Mouse (Mus musculus): Measurements from ENCODE around the gene Lekr1.
"Not testable (repeated sequence)": the region's sequence is repeated elsewhere in the genome, so short reads cannot be mapped to it uniquely, and the experiment has no call there.

The Lekr1 gene

GRCm38 (mm10) chr3:65766387-65766786, 100.4 kb downstream of the Lekr1 start:
- DNase-seq (ENCODE audit: extremely low spot score, low read depth, low spot score), result no peak

- DNase-seq (ENCODE audit: extremely low spot score, low read depth, low spot score), result no peak
Measured at GRCm38 (mm10) chr3:65767202-65767862, 101.3 kb downstream of the Lekr1 start.

GRCm38 (mm10) chr3:65769666-65770065, 103.6 kb downstream of the Lekr1 start:
- DNase-seq (ENCODE audit: extremely low spot score, low read depth, low spot score), result not testable (repeated sequence)

GRCm38 (mm10) chr3:65773910-65774309, 107.9 kb downstream of the Lekr1 start:
- DNase-seq (ENCODE audit: extremely low spot score, low read depth, low spot score), result no peak

- DNase-seq (ENCODE audit: extremely low spot score, low read depth, low spot score), result no peak
Measured at GRCm38 (mm10) chr3:65775096-65775495, 109.1 kb downstream of the Lekr1 start.

GRCm38 (mm10) chr3:65782246-65782645, 116.2 kb downstream of the Lekr1 start:
- DNase-seq (ENCODE audit: extremely low spot score, low read depth, low spot score), result no peak

GRCm38 (mm10) chr3:65790076-65790685, 124.2 kb downstream of the Lekr1 start:
- no peak for DNase-seq (ENCODE audit: extremely low spot score, low read depth, low spot score)

- DNase-seq (ENCODE audit: extremely low spot score, low read depth, low spot score), result no peak
Measured at GRCm38 (mm10) chr3:65793561-65793960, 127.5 kb downstream of the Lekr1 start.

- DNase-seq (ENCODE audit: extremely low spot score, low read depth, low spot score), result no peak
Measured at GRCm38 (mm10) chr3:65794711-65795110, 128.7 kb downstream of the Lekr1 start.

GRCm38 (mm10) chr3:65797345-65798137, 131.5 kb downstream of the Lekr1 start:
- DNase-seq (ENCODE audit: extremely low spot score, low read depth, low spot score), result no peak

- DNase-seq (ENCODE audit: extremely low spot score, low read depth, low spot score), result no peak
Measured at GRCm38 (mm10) chr3:65800962-65801361, 134.9 kb downstream of the Lekr1 start.

- no peak for DNase-seq (ENCODE audit: extremely low spot score, low read depth, low spot score)
Measured at GRCm38 (mm10) chr3:65802185-65802584, 136.2 kb downstream of the Lekr1 start.

GRCm38 (mm10) chr3:65802868-65803267, 136.8 kb downstream of the Lekr1 start:
- DNase-seq (ENCODE audit: extremely low spot score, low read depth, low spot score), result no peak

- no peak for DNase-seq (ENCODE audit: extremely low spot score, low read depth, low spot score)
Measured at GRCm38 (mm10) chr3:65814881-65815280, 148.9 kb downstream of the Lekr1 start.

GRCm38 (mm10) chr3:65816012-65816411, 150.0 kb downstream of the Lekr1 start:
- no peak for DNase-seq (ENCODE audit: extremely low spot score, low read depth, low spot score)

- DNase-seq (ENCODE audit: extremely low spot score, low read depth, low spot score), result no peak
Measured at GRCm38 (mm10) chr3:65818597-65818996, 152.6 kb downstream of the Lekr1 start.

GRCm38 (mm10) chr3:65819841-65820240, 153.8 kb downstream of the Lekr1 start:
- DNase-seq (ENCODE audit: extremely low spot score, low read depth, low spot score), result no peak

GRCm38 (mm10) chr3:65824886-65825285, 158.9 kb downstream of the Lekr1 start:
- DNase-seq (ENCODE audit: extremely low spot score, low read depth, low spot score), result no peak

- DNase-seq (ENCODE audit: extremely low spot score, low read depth, low spot score), result no peak
Measured at GRCm38 (mm10) chr3:65826716-65827115, 160.7 kb downstream of the Lekr1 start.

- DNase-seq (ENCODE audit: extremely low spot score, low read depth, low spot score), result no peak
Measured at GRCm38 (mm10) chr3:65827400-65827799, 161.4 kb downstream of the Lekr1 start.

- no peak for DNase-seq (ENCODE audit: extremely low spot score, low read depth, low spot score)
Measured at GRCm38 (mm10) chr3:65828020-65828419, 162.0 kb downstream of the Lekr1 start.

- DNase-seq (ENCODE audit: extremely low spot score, low read depth, low spot score), result no peak
Measured at GRCm38 (mm10) chr3:65829230-65829629, 163.2 kb downstream of the Lekr1 start.
